Mouse (Mus musculus): ENCODE measurements around the gene Usp2.

Gene Usp2

DNA sequence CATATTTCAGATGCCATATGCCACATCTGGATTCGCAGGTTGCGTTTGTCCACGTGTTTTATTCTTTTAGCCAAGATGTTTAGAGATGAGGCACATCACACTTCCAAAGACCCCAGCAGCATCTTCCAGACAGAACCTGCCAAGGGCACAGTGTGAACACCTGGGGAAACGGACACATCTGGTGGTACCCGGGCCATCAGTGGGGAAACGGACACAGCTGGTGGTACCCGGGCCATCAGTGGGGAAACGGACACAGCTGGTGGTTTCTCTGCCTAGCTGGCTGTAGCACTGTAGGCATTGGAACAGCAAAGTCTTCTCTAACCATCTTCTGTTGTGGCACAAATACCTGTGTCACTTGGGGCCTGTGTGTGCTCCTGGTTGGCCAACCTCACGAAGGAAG lies 29.0 kb downstream of the Usp2 start:
- DNase-seq: no peak

- peak; percentile 50 for DNase-seq
Observed at GRCm38 (mm10) chr9:44096536-44096935, 29.7 kb downstream of the Usp2 start.

GRCm38 (mm10) chr9:44101490-44101889 lies 34.7 kb downstream of the Usp2 start, which contains the start of gene Mfrp:
TSS of gene Mfrp (plus strand) at chr9:44101729.
- DNase-seq: peak; percentile 18

DNA sequence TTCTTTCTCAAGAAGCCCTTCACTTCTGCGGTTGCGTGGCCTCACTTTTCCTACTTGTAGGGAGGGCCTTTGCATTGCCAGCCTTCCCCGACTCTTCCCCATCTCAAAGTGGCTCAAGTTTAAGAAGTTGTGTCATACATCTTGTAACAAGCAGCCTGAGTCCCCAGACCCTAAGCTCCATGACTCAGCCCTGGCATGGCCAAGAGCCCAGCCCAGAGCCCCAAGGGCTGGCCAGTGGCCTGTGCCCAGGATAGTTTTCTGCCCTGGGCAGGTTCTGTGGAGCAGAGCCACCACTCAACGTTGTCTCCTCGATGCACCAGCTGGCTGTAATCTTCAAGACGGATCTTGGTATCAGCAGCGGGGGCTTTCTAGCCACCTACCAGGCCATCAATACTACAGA lies 38.1 kb downstream of the Usp2 start:
- DNase-seq: no peak

- DNase-seq: no peak
Observed at GRCm38 (mm10) chr9:44105781-44106180, 39.0 kb downstream of the Usp2 start.

GRCm38 (mm10) chr9:44106182-44106581 lies 39.4 kb downstream of the Usp2 start:
- no peak for DNase-seq

GRCm38 (mm10) chr9:44106596-44106995 lies 39.8 kb downstream of the Usp2 start:
- DNase-seq: no peak

- DNase-seq: peak; percentile 78
Observed at GRCm38 (mm10) chr9:44107110-44107509, 40.3 kb downstream of the Usp2 start, which contains the start of gene C1qtnf5. TSS of gene C1qtnf5 (plus strand) at chr9:44107245.

DNA sequence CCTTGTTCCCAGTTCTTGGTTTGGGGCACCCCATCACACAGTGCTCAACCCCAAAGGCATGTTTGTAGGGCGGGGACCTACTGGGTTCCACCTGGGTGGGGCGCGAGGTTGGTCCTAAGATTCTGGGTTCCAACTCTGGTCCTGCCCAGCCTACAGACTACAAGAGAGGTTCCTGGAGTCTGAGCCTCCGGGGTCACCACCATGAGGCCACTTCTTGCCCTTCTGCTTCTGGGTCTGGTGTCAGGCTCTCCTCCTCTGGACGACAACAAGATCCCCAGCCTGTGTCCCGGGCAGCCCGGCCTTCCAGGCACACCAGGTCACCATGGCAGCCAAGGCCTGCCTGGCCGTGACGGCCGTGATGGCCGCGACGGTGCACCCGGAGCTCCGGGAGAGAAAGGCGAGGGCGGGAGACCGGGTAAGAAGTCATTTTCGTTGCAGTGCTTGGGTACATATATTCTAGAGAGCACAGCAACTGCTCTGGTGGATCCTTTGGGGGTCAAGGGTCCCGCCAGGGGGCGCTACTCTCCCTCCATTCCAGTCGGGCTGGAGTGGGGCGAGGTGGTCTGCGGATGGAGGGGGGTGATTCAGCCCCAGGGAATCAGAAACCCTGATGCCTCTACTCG lies 40.8 kb downstream of the Usp2 start:
- DNase-seq: no peak

DNA sequence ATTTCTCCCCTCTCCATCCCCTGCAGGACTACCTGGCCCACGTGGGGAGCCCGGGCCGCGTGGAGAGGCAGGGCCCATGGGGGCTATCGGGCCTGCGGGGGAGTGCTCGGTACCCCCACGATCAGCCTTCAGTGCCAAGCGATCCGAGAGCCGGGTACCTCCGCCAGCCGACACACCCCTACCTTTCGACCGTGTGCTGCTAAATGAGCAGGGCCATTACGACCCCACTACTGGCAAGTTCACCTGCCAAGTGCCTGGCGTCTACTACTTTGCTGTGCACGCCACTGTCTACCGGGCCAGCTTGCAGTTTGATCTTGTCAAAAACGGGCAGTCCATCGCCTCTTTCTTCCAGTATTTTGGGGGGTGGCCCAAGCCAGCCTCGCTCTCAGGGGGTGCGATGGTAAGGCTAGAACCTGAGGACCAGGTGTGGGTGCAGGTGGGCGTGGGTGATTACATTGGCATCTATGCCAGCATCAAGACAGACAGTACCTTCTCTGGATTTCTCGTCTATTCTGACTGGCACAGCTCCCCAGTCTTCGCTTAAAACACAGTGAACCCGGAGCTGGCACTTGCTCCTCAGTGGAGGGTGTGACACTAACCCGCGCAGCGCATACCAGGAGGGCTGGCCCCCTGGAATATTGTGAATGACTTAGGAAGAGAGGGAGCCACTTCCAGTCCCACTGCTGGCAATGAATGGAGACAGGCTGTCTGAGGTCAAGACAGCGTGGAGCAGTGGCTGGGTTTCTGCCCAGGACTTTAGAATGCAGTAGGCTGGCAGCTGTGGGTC lies 41.6 kb downstream of the Usp2 start:
- peak; percentile 63 for DNase-seq

GRCm38 (mm10) chr9:44109360-44110095 lies 42.7 kb downstream of the Usp2 start:
- peak; percentile 80 for DNase-seq

- peak; percentile 42 for DNase-seq
Observed at GRCm38 (mm10) chr9:44111909-44112308, 45.1 kb downstream of the Usp2 start.

DNA sequence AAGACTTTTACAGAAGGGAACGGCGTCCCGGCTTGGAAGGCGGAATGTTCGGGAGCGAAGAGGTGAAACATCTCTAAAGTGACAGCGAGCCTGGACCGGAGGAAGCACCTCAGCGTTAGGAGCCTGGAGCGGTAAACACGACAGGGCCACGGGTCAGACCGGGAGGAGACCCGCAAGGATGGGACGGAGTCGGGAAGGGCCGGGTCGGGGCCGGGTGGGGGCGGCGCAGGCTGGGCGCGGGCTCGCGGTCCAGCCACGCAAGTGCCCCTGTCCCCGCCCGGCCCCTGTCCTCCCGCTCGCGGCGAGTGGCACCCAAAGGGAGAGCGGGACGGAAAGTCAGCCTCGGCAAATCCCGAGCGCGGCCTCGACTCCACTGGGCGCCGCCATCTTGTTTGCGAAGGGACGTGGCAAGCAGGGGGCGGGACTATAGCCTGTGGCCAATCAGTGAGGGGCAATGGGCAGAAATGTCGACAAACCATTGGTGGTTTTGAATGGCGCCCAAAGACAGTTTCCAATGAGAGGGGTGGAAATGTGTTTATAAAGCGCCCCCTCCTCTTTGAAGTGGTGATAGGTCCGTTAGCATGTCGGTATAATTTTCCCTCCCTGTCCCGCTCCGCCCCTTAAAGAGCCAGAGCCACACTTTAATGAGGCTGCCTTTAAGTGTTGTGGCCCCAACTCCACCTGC lies 46.4 kb downstream of the Usp2 start, which contains the start of the genes Gm49380 and Rnf26:
Gm49380 (minus strand) TSS at position 396 of the 685 bp plus-strand sequence.
Rnf26 (minus strand) TSS at position 413 of the 685 bp plus-strand sequence.
- DNase-seq: peak; percentile 98

DNA sequence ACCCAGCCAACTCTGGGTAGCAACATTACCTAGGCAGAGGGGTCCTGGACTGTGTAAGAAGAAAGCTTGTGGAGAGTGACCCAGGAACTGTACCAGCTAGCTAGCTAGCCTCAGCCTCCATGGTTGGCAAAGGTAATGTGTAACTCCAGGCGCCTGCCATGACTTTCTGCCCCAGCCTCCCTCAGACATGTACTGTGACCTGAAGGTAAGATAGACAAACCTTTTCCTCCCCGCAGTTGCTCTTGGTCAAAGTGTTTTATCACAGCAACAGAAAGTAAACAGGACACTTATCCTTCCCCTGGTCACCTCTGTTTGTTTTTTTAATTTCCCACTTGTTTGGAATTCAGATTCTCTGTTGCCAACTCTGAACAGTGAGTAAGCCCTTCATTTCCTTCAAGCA lies 47.6 kb downstream of the Usp2 start:
- peak; percentile 39 for DNase-seq

DNA sequence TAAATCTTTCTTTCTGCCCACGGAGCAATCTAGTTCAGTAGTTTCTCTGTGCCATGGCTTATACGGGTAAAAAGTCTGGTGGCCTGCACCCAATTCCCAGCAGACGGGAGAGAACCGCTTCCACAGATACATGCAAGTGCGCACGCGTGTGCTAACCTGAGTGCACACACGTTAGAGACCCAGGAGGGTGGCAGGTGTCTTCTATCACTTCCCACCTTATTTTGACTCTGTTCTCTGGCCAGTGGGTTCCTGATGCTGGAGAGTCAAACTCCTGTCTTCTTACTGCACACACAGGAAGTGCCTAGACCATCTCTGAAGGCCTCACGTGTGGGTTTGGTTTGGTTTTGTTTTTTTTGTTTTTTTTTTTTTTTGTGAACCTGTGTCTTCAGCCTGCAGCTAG lies 48.8 kb downstream of the Usp2 start:
- no peak for DNase-seq

GRCm38 (mm10) chr9:44116182-44116581 lies 49.4 kb downstream of the Usp2 start:
- DNase-seq: no peak

DNA sequence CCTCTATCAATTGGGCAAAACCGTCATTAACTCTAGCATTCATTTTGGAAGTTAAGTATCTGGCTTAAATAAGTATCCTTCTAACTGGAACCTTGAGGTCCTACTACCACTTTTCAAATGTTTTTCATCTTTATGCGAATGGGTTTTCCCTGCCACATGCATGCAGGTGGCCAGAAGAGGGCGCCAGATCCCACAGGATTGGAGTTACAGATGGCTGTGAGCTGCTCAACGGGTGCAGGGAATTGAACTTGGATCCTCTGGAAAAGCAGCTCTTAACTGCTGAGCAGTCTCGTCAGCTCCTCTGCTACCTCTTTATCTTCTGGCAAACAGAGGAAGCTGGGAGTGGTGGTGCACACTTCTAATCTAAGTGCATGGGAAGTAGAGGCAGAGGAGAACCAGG lies 52.2 kb downstream of the Usp2 start:
- no peak for DNase-seq

DNA sequence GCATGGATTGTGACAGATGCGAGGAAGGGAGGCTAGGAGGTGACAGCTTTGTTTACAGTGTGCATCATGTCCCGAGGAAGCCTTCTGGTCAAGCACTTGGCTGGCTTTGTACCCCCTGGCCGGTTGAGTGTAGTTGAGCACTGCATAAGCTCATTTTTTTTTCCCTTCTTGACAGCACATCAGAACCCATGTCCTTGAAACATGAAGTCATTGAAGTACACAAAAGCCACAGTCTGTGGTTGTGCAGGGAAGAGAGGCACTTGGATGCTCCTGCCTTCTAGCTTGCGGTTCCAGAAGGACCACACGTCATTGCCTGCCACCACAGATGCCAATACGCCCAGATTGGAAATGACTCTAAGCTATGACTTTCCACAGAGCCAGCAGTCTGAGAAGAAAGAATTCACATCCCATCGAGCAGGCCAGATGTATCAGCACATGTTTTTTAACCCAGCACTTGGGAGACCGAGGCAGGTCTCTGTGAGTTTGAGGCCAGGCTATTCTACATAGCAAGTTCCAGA lies 53.2 kb downstream of the Usp2 start:
- DNase-seq: no peak

DNA sequence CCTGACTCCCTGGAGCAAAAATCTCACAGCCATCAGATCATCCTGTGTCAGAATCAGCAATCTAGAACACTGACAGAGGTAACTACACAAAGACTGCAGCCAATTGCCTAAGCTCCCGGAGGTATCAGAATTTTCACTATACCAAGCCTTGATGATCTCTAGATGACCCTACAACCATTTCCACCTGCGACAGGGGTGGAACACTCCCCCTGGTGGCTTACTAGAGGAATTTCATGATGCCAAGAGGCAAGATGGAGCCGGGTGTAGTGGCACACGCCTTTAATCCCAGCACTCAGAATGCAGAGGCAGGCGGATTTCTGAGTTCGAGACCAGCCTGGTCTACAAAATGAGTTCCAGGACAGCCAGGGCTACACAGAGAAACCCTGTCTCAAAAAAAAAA lies 57.5 kb downstream of the Usp2 start:
- DNase-seq: no peak

DNA sequence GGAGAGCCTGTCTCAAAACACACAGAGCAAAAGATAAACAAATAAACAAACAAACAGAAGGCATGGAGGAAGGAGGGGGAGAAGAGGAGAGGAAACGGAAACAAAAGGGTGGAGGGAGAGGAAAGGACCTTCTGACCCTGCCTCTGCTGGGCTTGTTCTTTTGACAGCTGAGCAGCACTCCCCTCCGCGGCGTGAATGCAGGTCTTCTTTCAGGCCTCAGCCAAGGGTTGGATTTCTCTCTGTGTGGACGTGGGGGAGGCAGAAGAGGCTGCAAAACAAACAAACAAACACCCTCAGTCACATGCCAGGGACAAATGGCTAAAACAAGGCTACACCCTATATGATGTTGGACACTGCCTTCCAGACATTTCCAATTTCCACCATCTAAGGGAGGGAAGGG lies 58.2 kb downstream of the Usp2 start:
- DNase-seq: no peak

GRCm38 (mm10) chr9:44125546-44126428 lies 59.0 kb downstream of the Usp2 start:
- peak; percentile 83 for DNase-seq

DNA sequence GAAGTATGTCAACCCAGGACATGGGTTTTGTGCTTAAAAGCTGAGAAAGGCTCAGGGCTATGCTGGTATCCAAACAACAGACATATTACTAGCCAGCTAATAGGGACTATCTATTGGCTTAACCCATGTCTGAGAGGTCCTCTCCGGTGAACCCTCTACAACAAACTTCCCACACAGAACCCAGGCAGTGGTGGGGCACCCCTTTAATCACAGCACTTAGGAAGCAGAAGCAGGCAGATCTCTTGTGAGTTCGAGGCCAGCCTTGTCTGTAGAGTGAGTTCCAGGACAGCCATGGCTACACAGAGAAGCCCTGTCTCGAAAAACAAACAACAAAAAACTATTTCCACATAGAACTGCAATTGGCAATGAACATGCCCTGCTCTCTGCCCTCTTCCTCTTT lies 59.9 kb downstream of the Usp2 start:
- DNase-seq: no peak

Measured in cerebellum, adult 9-11 months (tissue).